Mouse (Mus musculus) lung, postnatal 4 days (tissue): ENCODE results near the gene Dld.

Experiments
- DNase-seq, 2 experiments: peaks; one replicate each; pipeline ENCODE4 v3.0.0; 2021

Dld gene

GRCm38 (mm10) chr12:31293361-31294142, 57.7 kb downstream of the Dld start:
- no peak for DNase-seq

GRCm38 (mm10) chr12:31290951-31291350, 60.3 kb downstream of the Dld start:
- DNase-seq: peak in 1 of 2 experiments; percentile 3

- DNase-seq: peak in 1 of 2 experiments; percentile 8
Measured at GRCm38 (mm10) chr12:31289046-31289445, 62.2 kb downstream of the Dld start.

- no peak for DNase-seq
Measured at GRCm38 (mm10) chr12:31283617-31284136, 67.6 kb downstream of the Dld start.

- no peak for DNase-seq
Measured at GRCm38 (mm10) chr12:31283131-31283530, 68.1 kb downstream of the Dld start.

- no peak for DNase-seq
Measured at GRCm38 (mm10) chr12:31282241-31282640, 69.0 kb downstream of the Dld start.
